Mouse (Mus musculus) gastrocnemius, adult 2 months (tissue): ENCODE measurements around the gene Dlg5. TPM values are rescaled to one million over a fixed set of nuclear protein-coding genes. Genes with fewer than 3 reads are reported as not detected.

Experiments
- DNase-seq: peaks from one replicate; pipeline ENCODE4 v3.0.0; 2022
- H3K27ac ChIP-seq: fragments of 200-600 bp; 2 replicates; pipeline ENCODE4 v1.8.1; 2022; ENCODE audit warnings: mild to moderate bottlenecking
- H3K4me3 ChIP-seq: fragments of 200-600 bp; 2 replicates; pipeline ENCODE4 v1.8.1; 2022; ENCODE audit warnings: mild to moderate bottlenecking, moderate library complexity
- CTCF ChIP-seq: fragments of 200-600 bp; IDR thresholded peaks from 2 replicates; pipeline ENCODE4 v1.8.1; 2022; ENCODE audit warnings: antibody characterized with exemption, mild to moderate bottlenecking, moderate library complexity
- intact Hi-C: fragments of 180-260 bp; cut with DNase I; formaldehyde crosslinking; loops from one replicate; pipeline ENCODE4 v1.15.1; 2025
- total RNA-seq, 2 experiments: library from RNA; stranded (reverse); gene quantifications; 2 replicates each; pipeline ENCODE4 v1.2.3; 2021

Dlg5 gene
- total RNA-seq, 2 experiments from 2014 or later = 5.5 to 7.8 TPM

- TF ChIP-seq CTCF = no peak
- no peak overlapping the region for H3K4me3 ChIP-seq
- no peak overlapping the region for H3K27ac ChIP-seq
- no peak for DNase-seq
- intact Hi-C loops = no loop called here
Measured at GRCm38 (mm10) chr14:24171639-24172311, 73.9 kb downstream of the Dlg5 start.

- Histone ChIP-seq H3K27ac (no peak overlapping the region), H3K4me3 (no peak overlapping the region)
- intact Hi-C loops = no loop called here
- no peak for DNase-seq
- TF ChIP-seq CTCF = no peak
Measured at GRCm38 (mm10) chr14:24166046-24166445, 79.7 kb downstream of the Dlg5 start.

- intact Hi-C loops = no loop called here
- no peak for TF ChIP-seq CTCF
- H3K4me3 ChIP-seq = no peak overlapping the region
- no peak overlapping the region for H3K27ac ChIP-seq
- DNase-seq = no peak
Measured at GRCm38 (mm10) chr14:24164721-24165367, 80.9 kb downstream of the Dlg5 start.

GRCm38 (mm10) chr14:24162856-24163255 lies 82.9 kb downstream of the Dlg5 start:
- no peak for DNase-seq
- intact Hi-C loops = no loop called here
- no peak for TF ChIP-seq CTCF

GRCm38 (mm10) chr14:24148892-24149291 lies 96.8 kb downstream of the Dlg5 start:
- H3K4me3 ChIP-seq = no peak overlapping the region
- DNase-seq = no peak
- H3K27ac ChIP-seq = no peak overlapping the region
- no peak for TF ChIP-seq CTCF
- intact Hi-C loops = no loop called here

More at GRCm38 (mm10) chr14:24162856-24163255, 82.9 kb downstream of the Dlg5 start:
- no peak overlapping the region for H3K27ac ChIP-seq
- H3K4me3 ChIP-seq = no peak overlapping the region

- DNase-seq = no peak
- intact Hi-C loops = no loop called here
- H3K27ac ChIP-seq = no peak overlapping the region
- no peak overlapping the region for H3K4me3 ChIP-seq
- no peak for TF ChIP-seq CTCF
Measured at GRCm38 (mm10) chr14:24144821-24145220, 100.9 kb downstream of the Dlg5 start.

GRCm38 (mm10) chr14:24144421-24144820 lies 101.3 kb downstream of the Dlg5 start:
- Histone ChIP-seq H3K4me3 (no peak overlapping the region), H3K27ac (no peak overlapping the region)
- TF ChIP-seq CTCF = no peak
- intact Hi-C loops = no loop called here
- DNase-seq = no peak

GRCm38 (mm10) chr14:24142926-24143430 lies 102.7 kb downstream of the Dlg5 start:
- Histone ChIP-seq H3K27ac (no peak overlapping the region), H3K4me3 (no peak overlapping the region)
- no peak for DNase-seq
- TF ChIP-seq CTCF = no peak
- intact Hi-C loops = no loop called here

- no peak for TF ChIP-seq CTCF
- intact Hi-C loops = no loop called here
- DNase-seq = no peak
- Histone ChIP-seq H3K4me3 (no peak overlapping the region), H3K27ac (no peak overlapping the region)
Measured at GRCm38 (mm10) chr14:24141727-24142126, 104.0 kb downstream of the Dlg5 start.

- no peak for DNase-seq
- H3K27ac ChIP-seq = no peak overlapping the region
- intact Hi-C loops = no loop called here
- no peak overlapping the region for H3K4me3 ChIP-seq
- TF ChIP-seq CTCF = no peak
Measured at GRCm38 (mm10) chr14:24140297-24140812, 105.4 kb downstream of the Dlg5 start.

- intact Hi-C loops = no loop called here
- Histone ChIP-seq H3K27ac (no peak overlapping the region), H3K4me3 (no peak overlapping the region)
- no peak for TF ChIP-seq CTCF
- no peak for DNase-seq
Measured at GRCm38 (mm10) chr14:24136908-24137307, 108.8 kb downstream of the Dlg5 start.

GRCm38 (mm10) chr14:24134623-24135290 lies 111.0 kb downstream of the Dlg5 start:
- H3K4me3 ChIP-seq = no peak overlapping the region
- intact Hi-C loops = loop anchor here (5.0 kb wide), 1 partner anchor 67 kb away; no protein-coding TSS in a partner anchor
- H3K27ac ChIP-seq = no peak overlapping the region
- no peak for TF ChIP-seq CTCF
- no peak for DNase-seq

- Histone ChIP-seq H3K4me3 (no peak overlapping the region), H3K27ac (no peak overlapping the region)
- no peak for DNase-seq
- no peak for TF ChIP-seq CTCF
- intact Hi-C loops = loop anchor here (5.0 kb wide), 1 partner anchor 66 kb away; no protein-coding TSS in a partner anchor
Measured at GRCm38 (mm10) chr14:24133801-24134200, 111.9 kb downstream of the Dlg5 start.
